Comparison of ENCODE assay signal across 18 mouse cellular contexts in the genomic region with DNA sequence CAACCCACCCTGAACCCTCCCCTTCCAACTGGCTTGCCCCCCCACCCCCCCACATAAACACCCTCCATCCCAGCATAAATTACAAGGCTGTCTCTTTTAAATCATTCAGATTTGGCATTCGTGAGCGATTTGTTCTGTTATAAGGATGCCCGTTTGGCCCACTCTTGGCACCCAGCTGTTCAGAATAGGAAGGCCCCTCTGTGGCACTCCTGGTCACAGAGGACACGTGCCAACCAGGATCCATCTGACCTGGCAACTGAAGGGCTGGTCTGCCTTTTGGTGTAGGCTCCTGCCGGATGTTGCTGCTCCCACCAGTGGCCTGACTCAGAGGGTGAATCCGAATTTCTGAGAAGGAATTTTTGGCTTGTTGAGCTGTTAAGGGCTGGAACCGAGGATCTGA. TPM values are rescaled to one million over a fixed set of nuclear protein-coding genes. Genes with fewer than 3 reads are reported as not detected.
"Had no signal": no experiment of that assay in that cellular context is flagged by ENCODE, and none has a peak within 500 bp of the region (broad histone marks: within the 10 kb centered on the region; RNA-seq: fewer than 3 reads in every experiment).

No protein-coding gene starts in this region.

- H3K27ac ChIP-seq: limb, embryonic 13.5 days; liver, embryonic 14.5 days; midbrain, embryonic 12.5 days; neural tube, embryonic 13.5 days; stomach, embryonic 15.5 days had no signal

- H3K36me3 ChIP-seq: limb, embryonic 13.5 days; neural tube, embryonic 13.5 days; stomach, embryonic 15.5 days had no signal

- H3K9me3 ChIP-seq: limb, embryonic 13.5 days; midbrain, embryonic 12.5 days; neural tube, embryonic 13.5 days; stomach, embryonic 15.5 days had no signal

- DNase-seq: kidney, postnatal 25 days; layer of hippocampus, adult 9-11 months; layer of hippocampus, postnatal 36 days; lung, adult 18-20 months; right cerebral cortex, postnatal 14 days; thymus, adult 2 months; thymus, postnatal 25 days had no signal

- H3K4me3 ChIP-seq: limb, embryonic 13.5 days; midbrain, embryonic 12.5 days; neural tube, embryonic 13.5 days; stomach, embryonic 15.5 days had no signal

- H3K4me1 ChIP-seq: limb, embryonic 13.5 days; midbrain, embryonic 12.5 days; neural tube, embryonic 13.5 days; stomach, embryonic 15.5 days had no signal

- H3K27me3 ChIP-seq: stomach, embryonic 15.5 days had no signal

RNA-seq across cellular contexts. Expression of a gene that starts 40.4 kb away (rescaled TPM):
- total RNA-seq: layer of hippocampus, postnatal 36 days; liver, adult 2 months; megakaryocyte-erythroid progenitor cell, adult 5-6 weeks had no signal
- polyA plus RNA-seq: kidney, embryonic 16.5 days; liver, adult 2 months; liver, embryonic 14.5 days; midbrain, embryonic 12.5 days; midbrain, embryonic 16.5 days; spleen, adult 2 months; stomach, embryonic 15.5 days; thymus, adult 2 months; urinary bladder, adult 2 months had no signal
